Mouse (Mus musculus) mouse embryonic stem cell (cell line): Measurements from ENCODE around the gene Terf2ip.

Experiments used
- in situ Hi-C, 2 experiments: fragments of 300-500 bp; cut with MboI; formaldehyde crosslinking; loops; 1 replicate in 1 of 2; 3 replicates in 1 of 2; pipeline ENCODE4 v1.14.3; 2019 to 2020; ENCODE audit warnings: low sequenced_read_pairs in 2 of 2, low pct_unique_long_range_greater_than_20kb in 1 of 2, mixed read lengths in 1 of 2; ENCODE audit not compliant: unreplicated experiment in 1 of 2

Terf2ip gene

GRCm38 (mm10) chr8:112004754-112005153 lies 6.4 kb upstream of the Terf2ip start:
- in situ Hi-C loops = no loop called here

- in situ Hi-C loops = no loop called here
Observed at GRCm38 (mm10) chr8:112005601-112006000, 5.6 kb upstream of the Terf2ip start.

- in situ Hi-C loops = no loop called here
Observed at GRCm38 (mm10) chr8:112007669-112008068, 3.5 kb upstream of the Terf2ip start.

- in situ Hi-C loops = no loop called here
Observed at GRCm38 (mm10) chr8:112009558-112009957, 1.6 kb upstream of the Terf2ip start.

GRCm38 (mm10) chr8:112011816-112012242 lies 631 bp downstream of the Terf2ip start:
- in situ Hi-C loops = no loop called here

GRCm38 (mm10) chr8:112014936-112015335 lies 3.7 kb downstream of the Terf2ip start, which contains the start of gene Gm6793:
Gene Gm6793, minus strand, starts transcription at chr8:112015036.
- in situ Hi-C loops = no loop called here

GRCm38 (mm10) chr8:112029455-112029854 lies 18.3 kb downstream of the Terf2ip start:
- in situ Hi-C loops = loop anchor here in 1 of 2 experiments (25.0 kb wide), 1 partner anchor 342 kb away; the partner anchor contains the start of gene Ctrb1

- in situ Hi-C loops = loop anchor here in 1 of 2 experiments (25.0 kb wide), 1 partner anchor 343 kb away; the partner anchor contains the start of gene Ctrb1
Observed at GRCm38 (mm10) chr8:112030663-112031062, 19.5 kb downstream of the Terf2ip start.

GRCm38 (mm10) chr8:112033071-112033470 lies 21.9 kb downstream of the Terf2ip start:
- in situ Hi-C loops = loop anchor here in 1 of 2 experiments (25.0 kb wide), 1 partner anchor 346 kb away; the partner anchor contains the start of gene Ctrb1

GRCm38 (mm10) chr8:112034603-112035002 lies 23.4 kb downstream of the Terf2ip start:
- in situ Hi-C loops = loop anchor here in 1 of 2 experiments (25.0 kb wide), 1 partner anchor 347 kb away; the partner anchor contains the start of gene Ctrb1

- in situ Hi-C loops = loop anchor here in 1 of 2 experiments (25.0 kb wide), 1 partner anchor 350 kb away; the partner anchor contains the start of gene Ctrb1
Observed at GRCm38 (mm10) chr8:112037521-112037920, 26.3 kb downstream of the Terf2ip start.

- in situ Hi-C loops = loop anchor here in 1 of 2 experiments (25.0 kb wide), 1 partner anchor 358 kb away; the partner anchor contains the start of gene Ctrb1
Observed at GRCm38 (mm10) chr8:112045182-112045581, 34.0 kb downstream of the Terf2ip start.

- in situ Hi-C loops = loop anchor here in 1 of 2 experiments (25.0 kb wide), 1 partner anchor 359 kb away; the partner anchor contains the start of gene Ctrb1
Observed at GRCm38 (mm10) chr8:112045896-112046295, 34.7 kb downstream of the Terf2ip start.

GRCm38 (mm10) chr8:112048293-112048692 lies 37.1 kb downstream of the Terf2ip start:
- in situ Hi-C loops = loop anchor here in 1 of 2 experiments (25.0 kb wide), 1 partner anchor 361 kb away; the partner anchor contains the start of gene Ctrb1

- in situ Hi-C loops = loop anchor here in 1 of 2 experiments (10.0 to 25.0 kb wide), 2 partner anchors 363 to 445 kb away; partner anchors contain the start of gene Ctrb1
Observed at GRCm38 (mm10) chr8:112049984-112050383, 38.8 kb downstream of the Terf2ip start.

- in situ Hi-C loops = loop anchor here in 1 of 2 experiments (10.0 kb wide), 1 partner anchor 443 kb away; no protein-coding TSS in a partner anchor
Observed at GRCm38 (mm10) chr8:112051537-112051936, 40.3 kb downstream of the Terf2ip start.

- in situ Hi-C loops = loop anchor here in 1 of 2 experiments (10.0 kb wide), 1 partner anchor 440 kb away; no protein-coding TSS in a partner anchor
Observed at GRCm38 (mm10) chr8:112054456-112054855, 43.3 kb downstream of the Terf2ip start.

GRCm38 (mm10) chr8:112061372-112061771 lies 50.2 kb downstream of the Terf2ip start:
- in situ Hi-C loops = no loop called here
